Mouse (Mus musculus): ENCODE measurements around the gene Zfp13. TPM values are rescaled to one million over a fixed set of nuclear protein-coding genes. Genes with fewer than 3 reads are reported as not detected.
"Not testable (repeated sequence)": the region's sequence is repeated elsewhere in the genome, so short reads cannot be mapped to it uniquely, and the experiment has no call there.

Gene Zfp13
- total RNA-seq (2015) (not detected in 2 replicates), total RNA-seq (2017) (0.18 TPM in 1 of 2 replicates, not detected in the other)

DNA sequence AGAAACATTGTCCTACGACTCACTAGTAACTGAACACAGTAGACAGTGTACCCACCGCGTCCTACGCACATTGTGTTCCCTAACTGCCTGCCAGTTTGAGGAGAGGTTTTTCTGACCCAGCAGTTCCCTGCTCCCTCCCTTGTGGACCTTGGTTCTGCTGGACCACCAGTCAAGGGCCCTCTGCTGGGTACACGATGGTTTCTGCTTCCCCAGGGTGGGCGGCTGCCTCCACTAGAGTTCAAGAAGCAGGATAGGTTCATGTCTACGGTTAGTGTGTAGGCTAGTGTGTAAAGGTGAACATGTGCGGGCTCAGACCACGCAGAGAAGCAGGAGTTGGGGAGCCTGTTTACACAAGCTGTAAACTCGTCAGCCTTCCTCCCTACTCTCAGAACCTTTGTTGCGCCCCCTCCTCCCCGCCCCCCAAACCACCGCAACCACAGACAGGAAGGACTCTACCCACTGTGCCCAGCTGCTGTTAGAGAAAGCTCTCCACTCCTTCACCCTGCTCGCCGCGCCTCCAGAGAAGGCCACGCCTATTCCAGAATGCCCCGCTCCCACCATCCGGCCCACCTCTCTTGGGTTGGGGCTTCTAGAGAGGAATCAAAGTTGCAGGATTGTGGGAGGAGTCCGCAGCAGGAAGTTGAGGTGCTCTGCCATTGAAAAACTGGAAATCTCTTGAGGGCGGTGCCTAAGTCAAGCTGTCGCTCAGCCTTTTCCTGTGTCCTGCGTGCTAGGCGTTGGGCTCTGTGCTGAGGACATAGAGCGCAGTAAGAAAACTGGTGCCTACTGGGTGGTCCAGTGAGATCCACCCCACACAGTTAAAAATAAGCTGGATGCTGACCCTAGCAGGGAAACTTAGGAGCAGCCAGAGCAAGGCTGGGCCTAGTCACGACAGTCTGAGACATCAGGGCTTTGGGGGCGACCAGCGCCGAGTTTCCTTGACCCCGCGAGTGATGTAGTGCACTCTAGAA lies at the start of gene Zfp13:
TSS of gene Zfp13 (minus strand) at position 906 of the 971 bp plus-strand sequence.
- peak; percentile 92 for ATAC-seq (ENCODE audit: poor library complexity, severe bottlenecking)

GRCm38 (mm10) chr17:23645894-23646293 lies 46.6 kb upstream of the Zfp13 start:
- no peak for ATAC-seq (ENCODE audit: poor library complexity, severe bottlenecking)

DNA sequence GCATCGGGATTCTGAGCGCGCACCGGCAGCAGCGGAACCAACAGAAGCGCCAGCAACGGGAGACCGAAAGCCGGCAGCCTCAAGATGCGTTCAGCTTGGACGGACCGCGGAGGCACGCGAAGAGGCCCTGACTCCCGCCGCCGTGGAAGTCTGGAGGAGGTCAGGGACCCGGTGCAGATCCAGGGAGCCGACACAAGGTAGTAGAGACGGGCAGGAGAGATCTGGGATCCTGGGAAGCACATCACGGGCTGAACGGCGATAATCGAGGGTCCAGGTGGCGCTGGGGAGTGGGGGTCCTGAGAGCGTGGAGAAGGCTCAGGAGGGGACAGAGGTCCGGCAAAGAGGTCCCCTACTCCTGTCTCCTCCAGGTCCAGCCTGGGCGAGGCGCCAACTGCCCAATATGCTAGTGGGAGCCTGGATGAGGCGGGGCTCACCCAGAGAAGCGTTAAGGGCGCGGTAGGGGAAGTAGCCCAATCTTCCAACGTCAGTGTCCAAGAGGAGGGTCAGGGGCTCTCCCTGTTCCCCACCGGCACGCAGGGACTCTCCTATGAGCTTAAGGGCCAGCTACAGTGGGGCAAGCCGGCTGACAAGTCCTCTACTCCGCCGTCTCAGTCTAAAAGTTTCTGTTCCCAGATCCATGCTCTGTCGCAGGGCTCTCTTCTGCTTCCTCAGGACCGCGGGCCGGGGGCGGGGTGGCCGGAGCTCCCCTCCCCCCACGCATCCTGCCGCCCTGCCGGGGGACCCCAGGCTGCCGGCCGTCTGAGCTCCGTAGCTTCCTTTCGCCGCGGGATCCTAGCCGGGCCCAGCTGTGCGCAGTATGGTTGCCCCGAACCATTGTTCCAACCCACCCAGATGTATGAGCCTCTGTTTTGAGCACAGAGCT lies 45.6 kb upstream of the Zfp13 start, which contains the start of gene Mmp25:
TSS of gene Mmp25 (minus strand) at position 665 of the 883 bp plus-strand sequence.
- peak; percentile 93 for ATAC-seq (ENCODE audit: poor library complexity, severe bottlenecking)

DNA sequence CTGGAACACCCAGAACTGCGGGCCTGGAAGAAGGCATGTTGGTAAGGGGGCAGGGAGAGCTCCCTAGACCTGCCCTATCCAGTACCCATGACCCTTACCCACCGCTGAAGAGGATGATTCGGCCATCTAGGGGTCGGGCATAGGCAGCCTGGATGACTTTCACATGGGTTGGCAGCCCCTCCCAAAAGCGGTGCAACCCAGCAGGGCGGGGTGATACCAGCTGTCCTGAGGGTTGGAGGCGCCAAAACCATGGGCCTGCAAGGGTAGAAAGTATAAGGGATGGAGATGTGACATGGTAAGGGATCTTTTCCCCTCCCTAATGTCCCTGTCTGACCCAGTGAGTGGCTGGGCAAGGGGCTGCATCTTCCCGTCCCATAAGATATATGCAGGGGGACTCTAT lies 32.0 kb upstream of the Zfp13 start:
- ATAC-seq (ENCODE audit: poor library complexity, severe bottlenecking) = no peak

DNA sequence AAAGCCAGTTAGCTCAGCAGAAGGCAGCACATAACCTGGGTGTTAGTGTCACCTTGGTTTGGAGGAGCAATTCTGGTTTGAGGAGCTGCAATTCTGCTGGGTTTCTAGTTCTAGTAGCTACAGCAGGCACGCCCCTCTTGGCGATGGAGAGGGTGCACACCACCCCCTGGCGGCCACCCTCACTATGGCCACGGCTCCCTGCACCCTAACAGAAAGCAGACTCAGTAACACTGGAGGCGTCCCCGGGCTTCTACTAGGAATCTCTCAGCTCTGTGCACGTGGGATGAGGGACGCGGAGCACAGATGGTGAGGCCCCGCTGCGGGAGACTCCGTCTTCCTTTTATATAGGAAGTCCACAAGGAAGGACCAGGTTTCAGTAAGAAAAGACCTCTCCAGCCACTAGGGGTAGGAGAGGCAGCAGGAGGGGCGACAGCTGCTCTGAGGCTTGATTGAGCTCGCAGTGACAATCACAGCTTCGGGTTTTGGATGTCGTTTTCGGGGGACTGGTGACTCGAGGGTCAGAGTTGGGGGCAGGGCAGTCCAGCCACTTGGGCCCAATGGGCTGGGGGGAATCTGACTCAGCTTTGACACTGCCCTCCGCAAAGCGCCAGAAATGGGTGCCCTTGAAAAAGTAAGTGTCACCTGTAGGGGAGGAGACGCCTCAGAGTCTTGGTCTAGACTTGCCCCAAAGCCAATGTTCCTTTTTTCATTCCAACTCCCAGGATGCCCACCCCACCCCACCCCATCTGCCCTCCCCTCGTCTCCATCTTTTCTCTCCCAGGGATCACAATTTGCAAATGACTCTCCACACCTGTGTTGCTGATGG lies 31.1 kb upstream of the Zfp13 start:
- ATAC-seq (ENCODE audit: poor library complexity, severe bottlenecking) = peak; percentile 87

- ATAC-seq (ENCODE audit: poor library complexity, severe bottlenecking) = no peak
These were observed 28.5 kb upstream of the Zfp13 start for GRCm38 (mm10) chr17:23627813-23628212.

DNA sequence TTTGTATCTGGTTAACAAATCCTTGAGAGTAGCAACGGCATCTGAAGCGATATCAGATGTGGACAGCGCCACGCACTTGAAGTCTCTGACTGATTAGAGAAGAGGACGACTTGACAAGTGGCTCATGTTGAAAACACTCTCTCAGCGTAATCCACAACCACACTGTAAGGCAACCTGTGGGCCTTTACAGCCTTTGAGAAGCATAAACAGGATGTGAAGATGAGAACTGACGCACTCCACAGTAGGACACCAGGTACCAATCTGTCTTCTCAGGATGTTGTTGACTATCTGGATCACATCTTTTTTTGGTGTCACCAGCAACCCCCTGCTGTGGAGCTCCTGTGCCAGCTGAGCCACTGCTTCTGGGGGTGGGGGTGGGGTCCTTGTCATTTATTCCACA lies 21.1 kb upstream of the Zfp13 start:
- no peak for ATAC-seq (ENCODE audit: poor library complexity, severe bottlenecking)

- ATAC-seq (ENCODE audit: poor library complexity, severe bottlenecking) = peak; percentile 57
These were observed 17.8 kb upstream of the Zfp13 start for GRCm38 (mm10) chr17:23617087-23617486.

- peak; percentile 95 for ATAC-seq (ENCODE audit: poor library complexity, severe bottlenecking)
These were observed 11.1 kb upstream of the Zfp13 start for GRCm38 (mm10) chr17:23610361-23610800.

DNA sequence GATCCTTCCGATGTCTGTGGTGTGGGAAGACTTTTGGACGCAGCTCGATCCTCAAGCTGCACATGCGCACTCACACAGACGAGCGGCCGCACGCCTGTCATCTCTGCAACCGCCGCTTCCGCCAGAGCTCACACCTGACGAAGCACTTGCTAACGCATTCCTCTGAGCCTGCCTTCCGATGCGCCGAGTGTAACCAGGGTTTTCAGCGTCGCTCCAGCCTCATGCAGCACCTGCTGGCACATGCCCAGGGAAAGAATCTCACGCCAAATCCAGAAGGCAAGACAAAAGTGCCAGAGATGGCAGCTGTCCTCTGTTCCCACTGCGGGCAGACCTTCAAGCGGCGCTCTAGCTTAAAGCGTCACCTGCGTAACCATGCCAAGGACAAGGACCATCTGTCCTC lies 10.3 kb upstream of the Zfp13 start:
- ATAC-seq (ENCODE audit: poor library complexity, severe bottlenecking) = no peak

GRCm38 (mm10) chr17:23605220-23605619 lies 5.9 kb upstream of the Zfp13 start:
- no peak for ATAC-seq (ENCODE audit: poor library complexity, severe bottlenecking)

DNA sequence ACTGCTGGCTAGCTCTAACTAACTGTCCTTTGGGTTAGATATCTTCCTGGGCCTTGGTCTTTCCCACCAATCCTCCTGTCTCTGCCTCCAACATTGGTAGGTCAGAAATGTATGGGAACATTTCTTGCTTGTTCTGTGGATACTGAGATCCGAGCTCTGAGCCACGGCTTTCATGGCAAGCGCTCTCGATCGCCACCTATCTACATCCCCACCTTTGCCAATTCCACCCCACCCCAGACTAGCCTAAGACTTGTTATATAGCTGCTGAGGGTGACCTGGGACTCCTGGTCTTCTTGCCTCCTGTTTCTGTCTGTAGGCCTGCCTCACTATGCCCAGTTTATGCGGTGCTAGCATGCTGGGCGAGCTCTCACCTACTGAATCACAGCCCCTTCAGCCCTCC lies 5.1 kb upstream of the Zfp13 start:
- no peak for ATAC-seq (ENCODE audit: poor library complexity, severe bottlenecking)

- no peak for ATAC-seq (ENCODE audit: poor library complexity, severe bottlenecking)
These were observed 4.3 kb upstream of the Zfp13 start for GRCm38 (mm10) chr17:23603542-23603941.

- no peak for ATAC-seq (ENCODE audit: poor library complexity, severe bottlenecking)
These were observed 3.8 kb upstream of the Zfp13 start for GRCm38 (mm10) chr17:23603077-23603476.

DNA sequence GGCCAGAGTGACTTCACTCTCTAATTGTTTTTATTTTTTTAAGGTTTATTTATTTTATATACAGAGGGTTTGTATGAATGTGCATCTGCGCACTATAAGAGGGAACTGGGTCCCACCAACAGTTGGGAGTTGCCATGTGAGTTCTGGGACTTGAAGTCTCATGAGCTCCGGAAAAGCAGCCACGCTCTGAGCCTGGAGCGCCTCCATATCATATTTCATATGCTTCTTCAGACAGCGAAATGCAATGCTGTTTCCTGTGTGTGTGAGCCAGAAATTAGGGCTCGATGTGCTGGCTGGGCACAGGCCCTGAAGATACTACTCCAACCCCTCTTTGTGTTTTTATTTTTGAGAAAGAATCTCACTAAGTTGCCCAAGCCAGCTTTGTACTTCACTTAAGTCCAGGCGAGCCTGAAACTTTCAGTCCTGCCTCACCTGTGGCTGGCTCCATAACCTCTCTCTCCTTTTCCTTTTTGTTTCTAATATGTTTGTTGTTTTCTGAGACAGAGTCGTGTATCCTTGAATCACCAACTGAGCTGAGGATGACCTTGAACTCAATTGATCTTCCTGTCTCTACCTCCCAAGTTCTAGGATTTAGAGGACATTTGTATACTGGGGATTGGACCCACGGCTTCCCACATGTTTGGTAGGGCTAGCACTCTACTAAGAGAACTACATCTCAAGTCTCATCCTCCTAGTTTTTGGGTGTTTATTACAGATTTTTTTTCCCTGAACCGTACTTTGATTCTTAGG lies 2.7 kb upstream of the Zfp13 start:
- no peak for ATAC-seq (ENCODE audit: poor library complexity, severe bottlenecking)

DNA sequence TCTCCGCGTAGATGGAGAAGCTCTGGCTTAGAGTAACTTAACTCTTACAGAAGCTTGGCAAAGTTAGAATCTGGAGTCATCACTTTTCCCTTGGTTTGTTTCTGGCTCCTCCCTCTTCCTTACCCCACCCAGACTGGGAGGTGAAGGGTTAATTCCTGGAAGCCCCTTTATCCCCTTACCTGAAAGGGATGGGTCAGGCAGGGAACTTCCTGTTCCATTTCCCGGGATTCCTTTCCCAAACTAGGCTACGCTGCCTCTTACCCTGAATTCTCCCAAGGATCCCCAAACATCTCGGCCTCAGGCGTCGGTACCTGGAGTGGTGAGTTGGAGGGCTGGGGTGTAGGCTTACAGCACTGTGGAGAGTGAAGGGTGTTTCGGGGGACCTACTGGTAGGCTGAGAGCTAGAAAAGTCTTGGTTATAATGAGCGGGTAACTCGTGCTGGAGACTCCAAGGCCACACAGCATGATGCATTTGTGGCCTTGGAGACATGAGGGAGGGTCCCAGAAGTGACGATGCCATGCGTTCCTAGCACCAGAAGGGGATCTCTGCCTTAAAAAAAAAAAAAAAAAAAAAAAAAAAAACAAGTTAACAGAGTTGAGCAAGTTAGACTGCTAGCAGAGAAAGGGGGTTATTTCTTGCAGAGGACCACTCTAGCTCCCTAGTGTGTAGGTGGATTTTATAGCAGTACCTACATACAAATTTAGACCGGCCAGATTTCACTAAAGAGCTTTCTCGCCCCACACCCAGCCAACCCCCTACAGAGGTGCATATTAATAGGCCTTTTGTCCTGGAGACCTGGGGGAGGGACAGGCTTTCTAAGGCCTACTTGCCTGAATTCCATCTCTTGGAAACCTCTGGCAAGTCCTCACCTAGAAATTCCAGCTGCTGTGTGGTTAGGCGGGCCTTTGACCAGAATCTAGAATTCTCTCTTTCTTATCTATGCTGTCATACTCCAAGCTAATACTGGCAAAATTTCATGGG lies 1.6 kb upstream of the Zfp13 start, which contains the start of gene Zscan10:
TSS of gene Zscan10 (plus strand) at position 216 of the 982 bp plus-strand sequence.
- ATAC-seq (ENCODE audit: poor library complexity, severe bottlenecking) = no peak

DNA sequence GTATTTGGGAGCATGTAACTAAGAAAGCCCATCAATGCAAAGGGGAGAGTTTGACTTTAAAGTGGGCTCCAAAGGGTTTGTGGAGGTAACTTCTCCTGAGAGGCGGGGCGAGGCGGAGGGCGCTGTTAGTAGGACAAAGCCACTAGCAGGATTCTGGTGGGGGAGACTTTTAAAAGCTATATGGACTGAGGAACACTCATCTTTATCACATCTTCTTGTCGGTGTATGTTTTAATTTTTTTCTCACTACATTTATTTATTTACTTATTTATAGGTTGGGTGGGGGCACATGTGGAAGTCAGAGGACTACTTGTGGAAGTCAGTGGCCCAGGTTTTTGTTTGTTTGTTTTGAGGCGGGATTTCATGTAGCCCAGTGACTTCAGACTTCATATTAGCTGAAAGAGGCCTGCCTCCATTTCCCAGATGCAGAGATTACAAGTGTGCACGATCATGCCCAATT lies 347 bp upstream of the Zfp13 start:
- peak; percentile 22 for ATAC-seq (ENCODE audit: poor library complexity, severe bottlenecking)

DNA sequence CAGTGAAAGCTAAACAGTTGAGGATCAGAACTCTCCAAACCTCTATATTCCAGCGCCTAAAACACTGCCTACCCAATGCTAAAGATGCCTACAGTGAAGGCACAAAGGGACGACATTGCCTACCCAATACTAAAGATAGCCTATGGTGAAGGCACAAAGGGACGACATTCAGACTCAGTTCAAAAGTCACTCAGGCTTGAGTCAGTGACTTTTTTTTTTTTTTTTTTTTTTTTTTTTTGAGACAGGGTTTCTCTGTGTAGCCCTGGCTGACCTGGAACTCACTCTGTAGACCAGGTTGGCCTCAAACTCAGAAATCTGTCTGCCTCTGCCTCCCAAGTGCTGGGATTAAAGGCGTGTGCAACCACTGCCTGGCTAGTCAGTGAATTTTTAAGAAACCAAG lies 4.1 kb downstream of the Zfp13 start:
- not testable (repeated sequence) for ATAC-seq (ENCODE audit: poor library complexity, severe bottlenecking)

All from megakaryocyte, adult 5-6 weeks (primary cell).